Mouse (Mus musculus): ENCODE data around the gene Pcgf2.

DNA sequence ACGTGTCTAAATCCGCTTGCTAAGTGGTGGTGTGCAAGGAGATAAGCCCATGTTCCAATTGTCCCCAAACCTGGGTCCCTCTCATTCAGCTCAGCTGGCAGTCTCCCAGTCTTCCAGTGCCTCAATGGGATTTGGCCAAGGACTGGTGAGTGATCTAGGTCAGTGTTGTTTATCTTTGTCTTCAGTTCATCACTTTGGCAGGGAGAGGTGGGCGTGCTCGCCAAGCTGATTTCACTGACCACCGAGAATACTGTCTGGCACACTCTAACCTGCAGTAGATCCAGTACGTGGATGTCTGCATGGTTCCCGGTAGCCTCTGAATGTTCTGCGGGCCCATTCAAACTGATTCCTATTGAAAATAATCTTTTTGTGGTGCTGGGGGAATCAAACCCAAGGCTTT, 13.6 kb upstream of the Pcgf2 start:
- TF ChIP-seq EP300 (IDR thresholded peaks at IDR 0.05; ENCODE audit: low read depth) (no peak), CTCF (IDR thresholded peaks at IDR 0.05; ENCODE audit: low read depth) (no peak)
